Mouse (Mus musculus) heart, embryonic 12.5 days (tissue): ENCODE measurements around the gene H2al2a. TPM values are rescaled to one million over a fixed set of nuclear protein-coding genes. Genes with fewer than 3 reads are reported as not detected.

ENCODE experiments used
- ATAC-seq: fragments of 200-750 bp; cut with Nextera tagmentation; 2 replicates; pipeline ENCODE4 v1.8.0; 2017; ENCODE audit warnings: moderate TSS enrichment, moderate library complexity; ENCODE audit not compliant: insufficient number of reproducible peaks, low FRiP score
- H3K27ac ChIP-seq: fragments of 300-500 bp; sonication (generic); 2 replicates; pipeline ENCODE4 v1.5.1; 2016; ENCODE audit warnings: mild to moderate bottlenecking, moderate library complexity; ENCODE audit not compliant: poor library complexity, severe bottlenecking
- H3K27me3 ChIP-seq: fragments of 300-500 bp; sonication (generic); replicated peaks from 2 replicates; pipeline ENCODE4 v1.6.1; 2016; ENCODE audit warnings: mild to moderate bottlenecking, moderate library complexity
- H3K36me3 ChIP-seq: fragments of 300-500 bp; sonication (generic); 2 replicates; pipeline ENCODE4 v1.6.1; 2016; ENCODE audit warnings: mild to moderate bottlenecking, moderate library complexity
- H3K4me1 ChIP-seq: fragments of 300-500 bp; sonication (generic); replicated peaks from 2 replicates; pipeline ENCODE4 v1.6.1; 2016; ENCODE audit warnings: mild to moderate bottlenecking
- H3K4me2 ChIP-seq: fragments of 300-500 bp; sonication (generic); 2 replicates; pipeline ENCODE4 v1.6.1; 2016; ENCODE audit warnings: mild to moderate bottlenecking, moderate library complexity
- H3K4me3 ChIP-seq: fragments of 300-500 bp; sonication (generic); 2 replicates; pipeline ENCODE4 v1.5.1; 2016; ENCODE audit warnings: mild to moderate bottlenecking
- H3K9ac ChIP-seq: fragments of 300-500 bp; sonication (generic); 2 replicates; pipeline ENCODE4 v1.6.1; 2016; ENCODE audit warnings: mild to moderate bottlenecking, moderate library complexity
- H3K9me3 ChIP-seq: fragments of 300-500 bp; sonication (generic); replicated peaks from 2 replicates; pipeline ENCODE4 v1.6.1; 2016; ENCODE audit warnings: mild to moderate bottlenecking, moderate library complexity
- WGBS: fragments of 180-500 bp; shearing (Covaris S2); methylation state at CpG from one replicate; pipeline ENCODE4 v1.1.7; 2016; 5-methylcytosine and 5-hydroxymethylcytosine counted together
- polyA plus RNA-seq: library from polyadenylated mRNA; unstranded; fragments of >200 nt; fragmentation: Nextera tagmentation; extraction: Ambion mirVana; gene quantifications from 2 replicates; pipeline ENCODE4 v1.2.1, GENCODE M21; 2016

H2al2a gene
- polyA plus RNA-seq, 1 experiment from 2014 or later = not detected

GRCm38 (mm10) chr2:18034371-18035250 is 37.9 kb upstream of the H2al2a start:
- 81% methylated on average over 10 of the region's 10 CpGs for WGBS
- peaks cover 47% of the 10 kb centered on the region for H3K4me1 ChIP-seq

DNA sequence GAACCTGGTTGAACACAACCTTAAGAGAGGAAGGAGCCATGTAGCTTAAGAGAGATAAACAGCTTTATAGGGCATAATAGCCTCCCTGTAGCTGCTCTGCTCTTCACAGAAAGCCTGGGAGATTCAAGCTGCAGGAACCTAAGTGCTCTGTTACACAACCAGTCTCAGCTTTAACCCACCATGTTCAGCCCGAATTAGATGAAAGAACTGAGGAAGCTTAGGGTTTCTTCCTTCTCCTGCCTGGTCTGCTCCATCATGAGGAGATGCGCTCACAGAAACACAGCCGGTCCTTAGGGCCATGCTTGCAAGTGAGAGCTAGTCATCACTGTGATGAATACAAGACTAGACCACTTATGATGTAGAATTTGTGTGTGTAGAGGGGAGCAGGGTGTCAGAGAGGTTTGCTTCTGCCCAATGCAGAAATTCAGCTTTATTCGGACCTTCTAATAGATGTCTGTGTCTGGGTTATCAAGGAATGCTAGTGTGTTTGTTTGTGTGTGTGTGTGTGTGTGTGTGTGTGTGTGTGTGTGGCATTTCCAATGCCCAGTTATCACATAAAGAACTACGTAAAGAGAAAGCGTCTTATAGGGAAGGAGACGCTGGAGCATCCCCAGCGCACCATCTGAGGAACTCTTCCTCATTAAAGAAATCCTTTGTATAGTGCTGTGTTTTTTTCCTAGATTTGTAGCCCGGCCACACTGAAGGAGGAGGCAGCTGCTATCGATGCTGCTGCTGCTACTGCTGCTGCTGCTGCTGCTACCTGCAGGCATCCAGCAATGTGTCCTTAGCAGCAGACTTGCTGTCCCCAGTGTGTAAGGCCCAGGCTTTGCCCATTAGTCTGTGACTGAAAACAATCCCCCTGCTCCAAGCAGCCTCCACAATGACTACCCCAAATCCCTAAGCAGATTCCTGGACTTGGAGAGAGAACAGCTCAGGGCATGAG is 36.7 kb upstream of the H2al2a start:
- Histone ChIP-seq H3K9me3 (no peaks in the 10 kb centered on the region), H3K4me2 (peak overlapping the region; percentile 100), H3K36me3 (no peaks in the 10 kb centered on the region), H3K27ac (no peak overlapping the region), H3K27me3 (no peaks in the 10 kb centered on the region), H3K4me1 (peaks cover 38% of the 10 kb centered on the region), H3K4me3 (no peak overlapping the region), H3K9ac (no peak overlapping the region; the same call in 1 of the 2 replicates)
- WGBS = 50% methylated on average over 10 of the region's 10 CpGs
- ATAC-seq = no peak

More at GRCm38 (mm10) chr2:18034371-18035250, 37.9 kb upstream of the H2al2a start:
- H3K9me3 ChIP-seq = no peaks in the 10 kb centered on the region
- no peak overlapping the region for H3K9ac ChIP-seq
- no peak for ATAC-seq
- H3K36me3 ChIP-seq = no peaks in the 10 kb centered on the region
- H3K27me3 ChIP-seq = no peaks in the 10 kb centered on the region
- no peak overlapping the region for H3K27ac ChIP-seq
- H3K4me3 ChIP-seq = no peak overlapping the region
- no peak overlapping the region for H3K4me2 ChIP-seq

- Histone ChIP-seq H3K36me3 (no peaks in the 10 kb centered on the region), H3K27me3 (no peaks in the 10 kb centered on the region), H3K27ac (no peak overlapping the region), H3K4me3 (0 out of 2 replicates have a peak overlapping the region, but pooled peaks have one; percentile 64), H3K4me1 (peaks cover 29% of the 10 kb centered on the region), H3K4me2 (peak overlapping the region; percentile 100), H3K9me3 (no peaks in the 10 kb centered on the region), H3K9ac (no peak overlapping the region)
- 53% methylated on average over 5 of the region's 5 CpGs for WGBS
- no peak for ATAC-seq
Observed at GRCm38 (mm10) chr2:18032538-18032895, 35.8 kb upstream of the H2al2a start.

- Histone ChIP-seq H3K4me2 (peak overlapping the region; percentile 100), H3K4me1 (peaks cover 25% of the 10 kb centered on the region), H3K36me3 (no peaks in the 10 kb centered on the region), H3K4me3 (peak overlapping the region; percentile 64), H3K27me3 (no peaks in the 10 kb centered on the region), H3K9ac (peak overlapping the region; percentile 95), H3K9me3 (no peaks in the 10 kb centered on the region), H3K27ac (peak overlapping the region; percentile 67)
- ATAC-seq = no peak
- WGBS = 1% methylated on average over 34 of the region's 34 CpGs
Observed at GRCm38 (mm10) chr2:18031831-18032537, 35.2 kb upstream of the H2al2a start.

- H3K9ac ChIP-seq = peak overlapping the region; percentile 95
- peak overlapping the region; percentile 64 for H3K4me3 ChIP-seq
- WGBS = 4% methylated on average over 26 of the region's 26 CpGs
- H3K27ac ChIP-seq = peak overlapping the region; percentile 67
- no peaks in the 10 kb centered on the region for H3K27me3 ChIP-seq
- H3K4me1 ChIP-seq = peaks cover 25% of the 10 kb centered on the region
- no peak for ATAC-seq
- H3K4me2 ChIP-seq = peak overlapping the region; percentile 100
- no peaks in the 10 kb centered on the region for H3K9me3 ChIP-seq
- H3K36me3 ChIP-seq = no peaks in the 10 kb centered on the region
Observed at GRCm38 (mm10) chr2:18031271-18031821, 34.6 kb upstream of the H2al2a start.

DNA sequence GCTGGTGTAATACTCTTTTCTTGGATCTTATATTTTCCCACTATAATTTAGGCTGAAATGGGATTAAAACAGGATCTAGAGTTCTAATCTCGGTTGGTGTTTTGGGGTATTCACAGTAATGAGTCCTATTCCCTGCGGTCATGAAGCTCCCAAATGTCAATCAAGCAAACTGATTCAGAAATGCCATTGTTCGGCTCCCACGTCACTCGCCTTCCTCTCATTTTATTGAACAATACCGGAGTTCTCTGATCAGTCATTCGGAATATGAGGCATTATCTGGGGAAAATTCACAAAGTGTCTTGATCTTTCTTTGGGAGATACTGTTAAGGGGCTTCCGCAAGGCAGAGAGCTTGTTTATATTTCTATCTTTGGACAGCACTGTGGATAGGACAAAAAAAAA is 33.8 kb upstream of the H2al2a start:
- Histone ChIP-seq H3K9ac (no peak overlapping the region), H3K27ac (no peak overlapping the region), H3K4me1 (peaks cover 26% of the 10 kb centered on the region), H3K36me3 (no peaks in the 10 kb centered on the region), H3K4me3 (no peak overlapping the region), H3K9me3 (no peaks in the 10 kb centered on the region), H3K27me3 (no peaks in the 10 kb centered on the region), H3K4me2 (peak overlapping the region; percentile 100)
- no peak for ATAC-seq
- 37% methylated on average over 8 of the region's 8 CpGs for WGBS

DNA sequence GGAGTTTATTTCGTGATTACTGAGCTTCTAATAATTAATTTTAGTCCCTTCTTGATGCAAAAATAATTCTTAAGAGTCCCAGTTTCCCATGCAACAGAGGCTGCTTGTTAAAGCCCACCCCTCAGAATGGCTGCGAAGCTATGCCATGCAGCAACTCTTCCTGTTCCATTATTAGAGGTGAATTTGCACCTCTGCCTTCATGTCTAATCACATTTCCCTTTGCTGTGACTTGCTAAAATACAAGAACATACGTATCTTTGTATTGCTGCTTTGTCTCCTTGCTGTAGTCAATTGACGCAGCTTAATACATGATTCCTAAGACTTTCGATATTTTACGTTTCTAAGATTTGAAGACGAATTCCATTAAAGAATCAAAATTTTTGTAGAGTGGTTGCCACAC is 32.9 kb upstream of the H2al2a start:
- no peak overlapping the region for H3K9ac ChIP-seq
- 80% methylated on average over 7 of the region's 7 CpGs for WGBS
- no peaks in the 10 kb centered on the region for H3K9me3 ChIP-seq
- ATAC-seq = no peak
- H3K4me3 ChIP-seq = no peak overlapping the region
- H3K27me3 ChIP-seq = no peaks in the 10 kb centered on the region
- H3K36me3 ChIP-seq = no peaks in the 10 kb centered on the region
- no peak overlapping the region for H3K27ac ChIP-seq
- 0 out of 2 replicates have a peak overlapping the region, but pooled peaks have one; percentile 33 for H3K4me2 ChIP-seq
- peaks cover 28% of the 10 kb centered on the region for H3K4me1 ChIP-seq

- H3K36me3 ChIP-seq = no peaks in the 10 kb centered on the region
- peak; percentile 82 for ATAC-seq
- H3K9me3 ChIP-seq = no peaks in the 10 kb centered on the region
- H3K27ac ChIP-seq = peak overlapping the region; percentile 100
- peaks cover 24% of the 10 kb centered on the region for H3K4me1 ChIP-seq
- peak overlapping the region; percentile 71 for H3K4me3 ChIP-seq
- H3K27me3 ChIP-seq = no peaks in the 10 kb centered on the region
- peak overlapping the region; percentile 95 for H3K9ac ChIP-seq
- WGBS = under 1% methylated on average over 61 of the region's 61 CpGs
- H3K4me2 ChIP-seq = peak overlapping the region; percentile 97
Observed at GRCm38 (mm10) chr2:18028140-18029021, 31.6 kb upstream of the H2al2a start.

GRCm38 (mm10) chr2:18027448-18028139 is 30.8 kb upstream of the H2al2a start:
- peak; percentile 88 for ATAC-seq
- Histone ChIP-seq H3K36me3 (no peaks in the 10 kb centered on the region), H3K27me3 (no peaks in the 10 kb centered on the region), H3K4me1 (peaks cover 16% of the 10 kb centered on the region), H3K4me3 (peak overlapping the region; percentile 71), H3K4me2 (peak overlapping the region; percentile 97), H3K9ac (peak overlapping the region; percentile 95), H3K27ac (peak overlapping the region; percentile 100), H3K9me3 (no peaks in the 10 kb centered on the region)
- under 1% methylated on average over 44 of the region's 44 CpGs for WGBS
